Mouse (Mus musculus): Measurements from ENCODE around the gene Cobl. TPM values are rescaled to one million over a fixed set of nuclear protein-coding genes. Genes with fewer than 3 reads are reported as not detected.
A peak's percentile ranks its signal among the peaks of the same experiment; 100 is the strongest.

Cobl gene
- total and polyA plus RNA-seq, 3 experiments = 13.2 to 18.0 (median 14.7) TPM

- H3K9ac ChIP-seq (ENCODE audit: low read depth, low read length) = no peak overlapping the region
- H3K27me3 ChIP-seq (ENCODE audit: control insufficient read depth, insufficient read depth, low read length) = no peaks in the 10 kb centered on the region
- no peak for TF ChIP-seq CTCF (IDR thresholded peaks at IDR 0.05)
- no peak for TF ChIP-seq POLR2A (IDR thresholded peaks at IDR 0.05; ENCODE audit: insufficient read depth, low read depth, low read length)
- TF ChIP-seq EP300 (IDR thresholded peaks at IDR 0.05; ENCODE audit: insufficient read depth, low read depth, low read length) = no peak
- no peak for DNase-seq
- WGBS = 67% methylated on average over 3 of the region's 3 CpGs
- no peak overlapping the region for H3K4me3 ChIP-seq
- H3K27ac ChIP-seq = no peak overlapping the region
- peaks cover 5% of the 10 kb centered on the region for H3K4me1 ChIP-seq (ENCODE audit: control insufficient read depth, insufficient read depth, low read length)
- no peaks in the 10 kb centered on the region for H3K79me2 ChIP-seq (replicated peaks; ENCODE audit: control insufficient read depth, insufficient read depth, low read length)
- intact Hi-C loops (cut with DNase I) = no loop called here
- H3K36me3 ChIP-seq (ENCODE audit: control insufficient read depth, insufficient read depth, low read length) = no peaks in the 10 kb centered on the region
These were observed 232.0 kb downstream of the Cobl start for GRCm38 (mm10) chr11:12232743-12233125.

- no peak overlapping the region for H3K9ac ChIP-seq (ENCODE audit: low read depth, low read length)
- H3K36me3 ChIP-seq (ENCODE audit: control insufficient read depth, insufficient read depth, low read length) = no peaks in the 10 kb centered on the region
- peaks cover 5% of the 10 kb centered on the region for H3K4me1 ChIP-seq (ENCODE audit: control insufficient read depth, insufficient read depth, low read length)
- no peak overlapping the region for H3K27ac ChIP-seq
- WGBS = 76% methylated on average over 10 of the region's 10 CpGs
- DNase-seq = no peak
- intact Hi-C loops (cut with DNase I) = no loop called here
- no peak for TF ChIP-seq CTCF (IDR thresholded peaks at IDR 0.05)
- no peak for TF ChIP-seq POLR2A (IDR thresholded peaks at IDR 0.05; ENCODE audit: insufficient read depth, low read depth, low read length)
- no peaks in the 10 kb centered on the region for H3K79me2 ChIP-seq (replicated peaks; ENCODE audit: control insufficient read depth, insufficient read depth, low read length)
- no peaks in the 10 kb centered on the region for H3K27me3 ChIP-seq (ENCODE audit: control insufficient read depth, insufficient read depth, low read length)
- H3K4me3 ChIP-seq = no peak overlapping the region
These were observed 232.6 kb downstream of the Cobl start for GRCm38 (mm10) chr11:12232041-12232742.

GRCm38 (mm10) chr11:12231481-12232035 is 233.2 kb downstream of the Cobl start:
- H3K4me3 ChIP-seq = no peak overlapping the region
- TF ChIP-seq POLR2A (IDR thresholded peaks at IDR 0.05; ENCODE audit: insufficient read depth, low read depth, low read length) (no peak), CTCF (IDR thresholded peaks at IDR 0.05) (peak; percentile 21; the same call in 1 of the 2 replicates)
- no peaks in the 10 kb centered on the region for H3K36me3 ChIP-seq (ENCODE audit: control insufficient read depth, insufficient read depth, low read length)
- intact Hi-C loops (cut with DNase I) = no loop called here
- WGBS = 40% methylated on average over 6 of the region's 6 CpGs
- peak; percentile 46 to 71 for DNase-seq
- no peak overlapping the region for H3K9ac ChIP-seq (ENCODE audit: low read depth, low read length)
- no peak overlapping the region for H3K27ac ChIP-seq
- no peaks in the 10 kb centered on the region for H3K27me3 ChIP-seq (ENCODE audit: control insufficient read depth, insufficient read depth, low read length)
- H3K4me1 ChIP-seq (ENCODE audit: control insufficient read depth, insufficient read depth, low read length) = peaks cover 5% of the 10 kb centered on the region
- no peaks in the 10 kb centered on the region for H3K79me2 ChIP-seq (replicated peaks; ENCODE audit: control insufficient read depth, insufficient read depth, low read length)

GRCm38 (mm10) chr11:12229411-12229810 is 235.3 kb downstream of the Cobl start:
- Histone ChIP-seq H3K4me1 (ENCODE audit: control insufficient read depth, insufficient read depth, low read length) (peaks cover 5% of the 10 kb centered on the region), H3K27ac (no peak overlapping the region), H3K27me3 (ENCODE audit: control insufficient read depth, insufficient read depth, low read length) (no peaks in the 10 kb centered on the region), H3K36me3 (ENCODE audit: control insufficient read depth, insufficient read depth, low read length) (no peaks in the 10 kb centered on the region), H3K9ac (ENCODE audit: low read depth, low read length) (no peak overlapping the region), H3K79me2 (replicated peaks; ENCODE audit: control insufficient read depth, insufficient read depth, low read length) (no peaks in the 10 kb centered on the region), H3K4me3 (no peak overlapping the region)
- 30% methylated on average over 7 of the region's 7 CpGs for WGBS
- no peak for TF ChIP-seq CTCF (IDR thresholded peaks at IDR 0.05)
- no peak for TF ChIP-seq EP300 (IDR thresholded peaks at IDR 0.05; ENCODE audit: insufficient read depth, low read depth, low read length)
- no peak for TF ChIP-seq POLR2A (IDR thresholded peaks at IDR 0.05; ENCODE audit: insufficient read depth, low read depth, low read length)
- intact Hi-C loops (cut with DNase I) = no loop called here
- peak in 1 of 2 experiments; percentile 24 for DNase-seq

- Histone ChIP-seq H3K4me1 (ENCODE audit: control insufficient read depth, insufficient read depth, low read length) (peaks cover 5% of the 10 kb centered on the region), H3K9ac (ENCODE audit: low read depth, low read length) (no peak overlapping the region), H3K4me3 (no peak overlapping the region), H3K79me2 (replicated peaks; ENCODE audit: control insufficient read depth, insufficient read depth, low read length) (no peaks in the 10 kb centered on the region), H3K27me3 (ENCODE audit: control insufficient read depth, insufficient read depth, low read length) (no peaks in the 10 kb centered on the region), H3K36me3 (ENCODE audit: control insufficient read depth, insufficient read depth, low read length) (no peaks in the 10 kb centered on the region), H3K27ac (no peak overlapping the region)
- intact Hi-C loops (cut with DNase I) = no loop called here
- 68% methylated on average over 3 of the region's 3 CpGs for WGBS
- DNase-seq = no peak
- TF ChIP-seq EP300 (IDR thresholded peaks at IDR 0.05; ENCODE audit: insufficient read depth, low read depth, low read length) (no peak), CTCF (IDR thresholded peaks at IDR 0.05) (no peak), POLR2A (IDR thresholded peaks at IDR 0.05; ENCODE audit: insufficient read depth, low read depth, low read length) (no peak)
These were observed 237.4 kb downstream of the Cobl start for GRCm38 (mm10) chr11:12227343-12227742.

Data from heart, adult 2 months (tissue).